Mouse (Mus musculus) bone marrow, adult 2 months (tissue): ENCODE data around the gene Ccdc57. TPM values are rescaled to one million over a fixed set of nuclear protein-coding genes. Genes with fewer than 3 reads are reported as not detected.
"Not testable (repeated sequence)": the region's sequence is repeated elsewhere in the genome, so short reads cannot be mapped to it uniquely, and the experiment has no call there.

Experiments
- H3K27ac ChIP-seq: fragments of 200-500 bp; 2 replicates; pipeline ENCODE4 v1.5.1; 2012; ENCODE audit warnings: low read depth, mild to moderate bottlenecking, control low read depth, inconsistent platforms, low read length; ENCODE audit not compliant: control insufficient read depth, poor library complexity, insufficient read depth
- H3K4me1 ChIP-seq: fragments of 200-500 bp; 2 replicates; pipeline ENCODE4 v1.6.1; 2011; ENCODE audit warnings: low read length; ENCODE audit not compliant: control insufficient read depth, insufficient read depth
- H3K4me3 ChIP-seq: fragments of 200-500 bp; replicated peaks from 2 replicates; pipeline ENCODE3; 2011; ENCODE audit warnings: mild to moderate bottlenecking, low read depth, low read length, control low read depth; ENCODE audit not compliant: control insufficient read depth
- CTCF ChIP-seq: fragments of 200-500 bp; IDR thresholded peaks from 2 replicates; pipeline ENCODE4 v1.5.1; 2011; ENCODE audit warnings: low read length, control low read depth; ENCODE audit not compliant: control insufficient read depth, insufficient read depth
- POLR2A ChIP-seq: fragments of 200-500 bp; IDR thresholded peaks from 2 replicates; pipeline ENCODE4 v1.6.1; 2011; ENCODE audit warnings: low read depth, mild to moderate bottlenecking, control low read depth, low read length, borderline replicate concordance; ENCODE audit not compliant: control insufficient read depth
- WGBS: fragments of 180-500 bp; shearing (Covaris S2); methylation state at CpG from one replicate; pipeline ENCODE4 v1.1.7; 2018; 5-methylcytosine and 5-hydroxymethylcytosine counted together
- polyA plus RNA-seq: library from polyadenylated mRNA; stranded (reverse); fragments of >200 nt; gene quantifications from 2 replicates; pipeline ENCODE4 v1.2.4, GENCODE M21; 2011; ENCODE audit warnings: low replicate concordance; ENCODE audit not compliant: missing spikeins, insufficient read depth, insufficient read length

Gene Ccdc57
- polyA plus RNA-seq, 1 experiment, result 14.6 TPM

GRCm38 (mm10) chr11:120850331-120851030 lies 82.2 kb downstream of the Ccdc57 start:
- no peak overlapping the region for H3K27ac ChIP-seq
- no peak for TF ChIP-seq POLR2A
- no peak for TF ChIP-seq CTCF
- WGBS, result 40% methylated on average over 2 of the region's 2 CpGs
- H3K4me1 ChIP-seq, result peaks cover 3% of the 10 kb centered on the region; the same call in 1 of the 2 replicates
- H3K4me3 ChIP-seq, result no peak overlapping the region

- TF ChIP-seq CTCF, result no peak
- no peak for TF ChIP-seq POLR2A
- 88% methylated on average over 9 of the region's 9 CpGs for WGBS
Observed at GRCm38 (mm10) chr11:120846725-120847475, 85.8 kb downstream of the Ccdc57 start.

GRCm38 (mm10) chr11:120844329-120844728 lies 88.3 kb downstream of the Ccdc57 start:
- H3K27ac ChIP-seq, result no peak overlapping the region
- no peaks in the 10 kb centered on the region for H3K4me1 ChIP-seq
- no peak overlapping the region for H3K4me3 ChIP-seq
- TF ChIP-seq CTCF (no peak), POLR2A (no peak)
- 81% methylated on average over 4 of the region's 4 CpGs for WGBS

More at GRCm38 (mm10) chr11:120846725-120847475, 85.8 kb downstream of the Ccdc57 start:
- H3K4me1 ChIP-seq, result 0 out of 2 replicates have a peak, but pooled peaks cover 1% of the 10 kb centered on the region
- H3K27ac ChIP-seq, result no peak overlapping the region
- no peak overlapping the region for H3K4me3 ChIP-seq

- H3K4me1 ChIP-seq, result no peaks in the 10 kb centered on the region
- TF ChIP-seq POLR2A, result no peak
- TF ChIP-seq CTCF, result no peak
- no peak overlapping the region for H3K4me3 ChIP-seq
- H3K27ac ChIP-seq, result no peak overlapping the region
- 80% methylated on average over 8 of the region's 8 CpGs for WGBS
Observed at GRCm38 (mm10) chr11:120833555-120834280, 99.0 kb downstream of the Ccdc57 start.

GRCm38 (mm10) chr11:120832962-120833361 lies 99.7 kb downstream of the Ccdc57 start:
- WGBS, result 68% methylated on average over 5 of the region's 5 CpGs
- not testable (repeated sequence) for H3K27ac ChIP-seq, H3K4me3 ChIP-seq, H3K4me1 ChIP-seq

GRCm38 (mm10) chr11:120831659-120832440 lies 100.8 kb downstream of the Ccdc57 start:
- Histone ChIP-seq H3K4me3 (no peak overlapping the region), H3K27ac (no peak overlapping the region), H3K4me1 (no peaks in the 10 kb centered on the region)
- 86% methylated on average over 3 of the region's 3 CpGs for WGBS
- no peak for TF ChIP-seq POLR2A

GRCm38 (mm10) chr11:120830686-120831085 lies 102.0 kb downstream of the Ccdc57 start:
- Histone ChIP-seq H3K27ac (no peak overlapping the region), H3K4me3 (no peak overlapping the region), H3K4me1 (no peaks in the 10 kb centered on the region; the same call in 1 of the 2 replicates)
- 85% methylated on average over 12 of the region's 12 CpGs for WGBS
- no peak for TF ChIP-seq CTCF
